ENCODE assay signal across 19 mouse cellular contexts in the genomic region with DNA sequence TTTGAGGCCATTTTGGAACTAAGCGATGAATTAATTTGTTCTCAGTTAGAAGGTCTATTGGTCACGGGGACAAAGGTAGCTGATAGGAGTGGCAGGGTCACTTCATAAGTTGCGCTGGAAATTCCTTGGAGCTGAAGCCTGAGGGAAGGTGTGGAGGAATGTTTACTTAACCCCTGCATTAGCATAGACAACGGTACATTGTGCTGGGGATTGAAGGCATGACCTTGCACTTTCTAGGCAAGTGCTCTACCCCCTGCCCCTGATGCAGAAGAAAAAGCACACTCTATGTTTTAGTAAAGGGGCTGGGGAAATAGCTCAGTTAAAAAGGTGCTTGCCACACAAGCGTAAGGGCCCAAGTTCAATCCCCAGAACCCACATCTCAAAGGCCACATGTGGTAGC. TPM values are rescaled to one million over a fixed set of nuclear protein-coding genes. Genes with fewer than 3 reads are reported as not detected.
DNase-seq lines count a peak whose midpoint lies in the region; ATAC-seq and TF ChIP-seq lines count a peak whose summit lies in the region.
"Had no signal": no experiment of that assay in that cellular context is flagged by ENCODE, and none has a peak within 500 bp of the region (broad histone marks: within the 10 kb centered on the region; RNA-seq: fewer than 3 reads in every experiment).

No protein-coding gene starts in this region.

- no peak overlapping the region for H3K4me2 ChIP-seq in stomach, embryonic 14.5 days (replicated peaks; ENCODE audit: low read depth, low read length)
- H3K4me2 ChIP-seq in stomach, postnatal 0 days (replicated peaks; ENCODE audit: low read depth): no peak overlapping the region
- H3K4me2 ChIP-seq: embryonic facial prominence, embryonic 13.5 days; heart, embryonic 11.5 days; hindbrain, embryonic 13.5 days; limb, embryonic 12.5 days; midbrain, embryonic 12.5 days had no signal

- 54% methylated on average over 5 of the region's 5 CpGs for WGBS in stomach, embryonic 14.5 days
- WGBS in stomach, postnatal 0 days: 66% methylated on average over 5 of the region's 5 CpGs
- WGBS in limb, embryonic 10.5 days: 87% methylated on average over 5 of the region's 5 CpGs

- no peak for ATAC-seq in stomach, embryonic 14.5 days (ENCODE audit: insufficient number of reproducible peaks, insufficient read depth, low FRiP score, low read depth)
- no peak for ATAC-seq in stomach, postnatal 0 days (ENCODE audit: low FRiP score, low TSS enrichment)

- no peaks in the 10 kb centered on the region for H3K36me3 ChIP-seq in stomach, embryonic 14.5 days (ENCODE audit: control insufficient read depth, insufficient read depth, low read length)
- H3K36me3 ChIP-seq in stomach, postnatal 0 days (ENCODE audit: control insufficient read depth, insufficient read depth, low read length): no peaks in the 10 kb centered on the region
- H3K36me3 ChIP-seq in limb, embryonic 10.5 days: no peaks in the 10 kb centered on the region
- H3K36me3 ChIP-seq: embryonic facial prominence, embryonic 13.5 days; forebrain, embryonic 12.5 days; hindbrain, embryonic 13.5 days; limb, embryonic 12.5 days; midbrain, embryonic 12.5 days had no signal

- H3K27ac ChIP-seq in left cerebral cortex, adult 2 months: peak overlapping the region; percentile 93
- H3K27ac ChIP-seq in stomach, embryonic 14.5 days (ENCODE audit: low read length): peak overlapping the region; percentile 93; the same call in 1 of the 2 replicates
- H3K27ac ChIP-seq in stomach, postnatal 0 days (replicated peaks): no peak overlapping the region
- peak overlapping the region; percentile 41 for H3K27ac ChIP-seq in cortical plate, adult 2 months (ENCODE audit: insufficient read depth, low read length)
- H3K27ac ChIP-seq in limb, embryonic 10.5 days: no peak overlapping the region
- H3K27ac ChIP-seq: liver, embryonic 14.5 days had no signal

- no peak for TF ChIP-seq POLR2A in cortical plate, adult 2 months (IDR thresholded peaks at IDR 0.05; ENCODE audit: extremely low read depth, insufficient read depth, low read length)

- no peak for TF ChIP-seq EP300 in stomach, postnatal 0 days (optimal IDR thresholded peaks at IDR 0.05)

- H3K9ac ChIP-seq in stomach, embryonic 14.5 days (replicated peaks; ENCODE audit: low read depth, low read length): no peak overlapping the region
- no peak overlapping the region for H3K9ac ChIP-seq in stomach, postnatal 0 days (ENCODE audit: low read length)
- H3K9ac ChIP-seq: embryonic facial prominence, embryonic 13.5 days; forebrain, embryonic 12.5 days; hindbrain, embryonic 13.5 days; limb, embryonic 12.5 days; liver, embryonic 14.5 days; midbrain, embryonic 12.5 days had no signal

- H3K9me3 ChIP-seq in stomach, embryonic 14.5 days (ENCODE audit: control insufficient read depth, low read depth, low read length): no peaks in the 10 kb centered on the region
- no peaks in the 10 kb centered on the region for H3K9me3 ChIP-seq in stomach, postnatal 0 days (ENCODE audit: control insufficient read depth, low read length)
- H3K9me3 ChIP-seq in limb, embryonic 10.5 days (replicated peaks): no peaks in the 10 kb centered on the region
- H3K9me3 ChIP-seq: embryonic facial prominence, embryonic 13.5 days; hindbrain, embryonic 13.5 days; limb, embryonic 12.5 days had no signal

- intact Hi-C loops in left cerebral cortex, adult 2 months (cut with DNase I): no loop called here

- no peak overlapping the region for H3K4me3 ChIP-seq in left cerebral cortex, adult 2 months
- no peak overlapping the region for H3K4me3 ChIP-seq in stomach, embryonic 14.5 days (ENCODE audit: low read depth, low read length)
- no peak overlapping the region for H3K4me3 ChIP-seq in stomach, postnatal 0 days (ENCODE audit: low read depth, low read length)
- H3K4me3 ChIP-seq in cortical plate, adult 2 months (ENCODE audit: insufficient read depth, low read length): no peak overlapping the region
- H3K4me3 ChIP-seq in limb, embryonic 10.5 days: no peak overlapping the region
- H3K4me3 ChIP-seq: embryonic facial prominence, embryonic 13.5 days; erythroblast, embryonic 14.5 days; forebrain, embryonic 12.5 days; hindbrain, embryonic 13.5 days; limb, embryonic 12.5 days; midbrain, embryonic 12.5 days had no signal

- peaks cover 35% of the 10 kb centered on the region for H3K4me1 ChIP-seq in stomach, embryonic 14.5 days (ENCODE audit: control insufficient read depth, insufficient read depth, low read length)
- peaks cover 10% of the 10 kb centered on the region for H3K4me1 ChIP-seq in stomach, postnatal 0 days (replicated peaks; ENCODE audit: control insufficient read depth, insufficient read depth)
- peaks cover 19% of the 10 kb centered on the region for H3K4me1 ChIP-seq in cortical plate, adult 2 months (ENCODE audit: control insufficient read depth, insufficient read depth, low read length)
- peaks cover 22% of the 10 kb centered on the region for H3K4me1 ChIP-seq in limb, embryonic 10.5 days

- no peaks in the 10 kb centered on the region for H3K27me3 ChIP-seq in stomach, embryonic 14.5 days (ENCODE audit: control insufficient read depth, insufficient read depth, low read length)
- no peaks in the 10 kb centered on the region for H3K27me3 ChIP-seq in stomach, postnatal 0 days (ENCODE audit: control insufficient read depth, insufficient read depth, low read length)
- H3K27me3 ChIP-seq in limb, embryonic 10.5 days (ENCODE audit: low read depth, poor library complexity, severe bottlenecking): no peaks in the 10 kb centered on the region
- H3K27me3 ChIP-seq: embryonic facial prominence, embryonic 13.5 days; hindbrain, embryonic 13.5 days; limb, embryonic 12.5 days had no signal

- no peak for DNase-seq in left cerebral cortex, adult 2 months (ENCODE audit: extremely low spot score in 1 of 2, low spot score in 2 of 2)
- no peak for DNase-seq in left cerebral cortex, adult 18-20 months (ENCODE audit: low spot score in 2 of 2)
- no peak for DNase-seq in stomach, postnatal 0 days (ENCODE audit: low spot score)
- DNase-seq in c-Kit-positive CD71-positive TER-119-positive erythroid progenitor cells, embryonic 14.5 days (ENCODE audit: low spot score): no peak
- no peak for DNase-seq in limb, embryonic 10.5 days (ENCODE audit: low spot score)
- DNase-seq: cerebellum, adult 11-12 months; cerebellum, postnatal 10 days; kidney, adult 2 months; lung, postnatal 14 days had no signal

- TF ChIP-seq CTCF in left cerebral cortex, adult 2 months (IDR thresholded peaks at IDR 0.05): no peak
- TF ChIP-seq CTCF in stomach, postnatal 0 days (IDR thresholded peaks at IDR 0.05; ENCODE audit: low read depth): no peak
- TF ChIP-seq CTCF in cortical plate, adult 2 months (IDR thresholded peaks at IDR 0.05; ENCODE audit: extremely low read depth, insufficient read depth, low read length): no peak

RNA-seq across cellular contexts. Expression of a gene that starts 33.7 kb away (rescaled TPM):
- total RNA-seq in left cerebral cortex, adult 2 months (2021): 10 to 100 TPM; 15.8 to 17.8 TPM
- 10 to 100 TPM; 17.1 to 17.9 TPM for total RNA-seq in left cerebral cortex, adult 18-20 months (2021)
- 14.9 and 15.9 TPM in 2 replicates for polyA plus RNA-seq in stomach, embryonic 14.5 days (2014; fragmentation: Nextera tagmentation; extraction: Ambion mirVana)
- 15.6 and 18.5 TPM in 2 replicates for polyA plus RNA-seq in stomach, postnatal 0 days (2015; fragmentation: Nextera tagmentation; extraction: Ambion mirVana)
- polyA plus RNA-seq in cortical plate, adult 2 months (2012; rRNA removed): 24.5 and 26.1 TPM in 2 replicates
- 10.6 and 12.1 TPM in 2 replicates for polyA plus RNA-seq in limb, embryonic 10.5 days (2016; fragmentation: Nextera tagmentation; extraction: Ambion mirVana)

RNA-seq across cellular contexts. Expression of a gene that starts 45.2 kb away (rescaled TPM):
- total RNA-seq in left cerebral cortex, adult 2 months (2021): 100 to 1,000 TPM; 102 to 105 TPM
- total RNA-seq in left cerebral cortex, adult 18-20 months (2021): 100 to 1,000 TPM; 102 to 105 TPM
- polyA plus RNA-seq in stomach, embryonic 14.5 days (2014; fragmentation: Nextera tagmentation; extraction: Ambion mirVana): 15.5 and 16.8 TPM in 2 replicates
- 7.1 and 7.9 TPM in 2 replicates for polyA plus RNA-seq in stomach, postnatal 0 days (2015; fragmentation: Nextera tagmentation; extraction: Ambion mirVana)
- polyA plus RNA-seq in cortical plate, adult 2 months (2012; rRNA removed): 70.7 and 71.9 TPM in 2 replicates
- 10.0 and 10.1 TPM in 2 replicates for polyA plus RNA-seq in limb, embryonic 10.5 days (2016; fragmentation: Nextera tagmentation; extraction: Ambion mirVana)

Comparison
In these comparisons a context has a peak if more than half of its experiments do, and no peak if none do; other contexts are left out.
1. H3K27ac ChIP-seq: peak in left cerebral cortex, adult 2 months (single experiment), stomach, embryonic 14.5 days (single experiment) and cortical plate, adult 2 months (single experiment); none in stomach, postnatal 0 days (single experiment) and limb, embryonic 10.5 days (single experiment).